Mouse (Mus musculus) CH12.LX (cell line): ENCODE measurements around the gene Slc43a1. TPM values are rescaled to one million over a fixed set of nuclear protein-coding genes. Genes with fewer than 3 reads are reported as not detected.
"Not testable (repeated sequence)": the region's sequence is repeated elsewhere in the genome, so short reads cannot be mapped to it uniquely, and the experiment has no call there.

Experiments
- DNase-seq: peaks from one replicate; pipeline ENCODE4 v3.0.0-alpha.2; 2013; ENCODE audit errors: extremely low read depth
- H3K27ac ChIP-seq: 2 replicates; pipeline ENCODE4 v1.5.1; 2012; ENCODE audit warnings: low read depth, mild to moderate bottlenecking, control low read depth, moderate library complexity; ENCODE audit not compliant: insufficient read depth
- H3K27me3 ChIP-seq: replicated peaks from 2 replicates; pipeline ENCODE3; 2012; ENCODE audit warnings: inconsistent platforms
- H3K36me3 ChIP-seq, 2 experiments: replicated peaks in 1 of 2; 2 replicates each; pipeline versions ENCODE3 to v1.6.1; 2012; ENCODE audit warnings: inconsistent platforms in 1 of 2, low read length in 1 of 2, mild to moderate bottlenecking in 1 of 2, mixed read lengths in 1 of 2, moderate library complexity in 1 of 2; ENCODE audit not compliant: control insufficient read depth in 1 of 2, insufficient read depth in 1 of 2
- H3K4me1 ChIP-seq, 2 experiments: 2 replicates each; pipeline ENCODE4 v1.6.1; 2012; ENCODE audit warnings: inconsistent platforms in 1 of 2, moderate library complexity in 1 of 2; ENCODE audit not compliant: insufficient read depth in 2 of 2, control insufficient read depth in 1 of 2
- H3K4me2 ChIP-seq: 2 replicates; pipeline ENCODE4 v1.6.1; 2012; ENCODE audit warnings: low read depth, mild to moderate bottlenecking, control low read depth; ENCODE audit not compliant: poor library complexity, insufficient read depth, severe bottlenecking
- H3K4me3 ChIP-seq, 3 experiments: fragments of 150-350 bp in 1 of 3; sonication (generic) in 1 of 3; replicated peaks in 1 of 3; 2 replicates each; pipeline versions ENCODE3 to v1.5.1; 2011 to 2012; ENCODE audit warnings: low read depth in 2 of 3, low read length in 2 of 3, mild to moderate bottlenecking in 2 of 3, moderate library complexity in 2 of 3, control low read depth in 1 of 3, improper control_type of control experiment in 1 of 3, inconsistent platforms in 1 of 3, mixed read lengths in 1 of 3; ENCODE audit not compliant: poor library complexity in 1 of 3
- H3K79me2 ChIP-seq: replicated peaks from 2 replicates; pipeline ENCODE4 v1.6.1; 2012; ENCODE audit warnings: mild to moderate bottlenecking, moderate library complexity; ENCODE audit not compliant: control insufficient read depth, poor library complexity, insufficient read depth, severe bottlenecking; ENCODE audit errors: extremely low read depth
- H3K9ac ChIP-seq: 2 replicates; pipeline ENCODE4 v1.6.1; 2012; ENCODE audit warnings: low read depth, mild to moderate bottlenecking, control low read depth, moderate library complexity; ENCODE audit not compliant: insufficient read depth
- H3K9me3 ChIP-seq: replicated peaks from 2 replicates; pipeline ENCODE3; 2012; ENCODE audit warnings: low read length, inconsistent platforms, mixed read lengths
- BHLHE40 ChIP-seq: IDR thresholded peaks from 2 replicates; pipeline ENCODE4 v1.6.1; 2011; ENCODE audit warnings: mild to moderate bottlenecking, low read depth, low read length, improper control_type of control experiment
- EP300 ChIP-seq: IDR thresholded peaks from 2 replicates; pipeline ENCODE4 v1.6.1; 2011; ENCODE audit warnings: low read length, improper control_type of control experiment
- NELFE ChIP-seq: IDR thresholded peaks from 2 replicates; pipeline ENCODE4 v1.6.1; 2011; ENCODE audit warnings: low read depth, low read length, improper control_type of control experiment
- POLR2A ChIP-seq: IDR thresholded peaks from 2 replicates; pipeline ENCODE4 v1.6.1; 2011; ENCODE audit warnings: low read depth, mild to moderate bottlenecking, improper control_type of control experiment, low read length
- POLR2AphosphoS2 ChIP-seq: IDR thresholded peaks from 2 replicates; pipeline ENCODE4 v1.6.1; 2011; ENCODE audit warnings: low read depth, low read length, improper control_type of control experiment
- TCF12 ChIP-seq: IDR thresholded peaks from 2 replicates; pipeline ENCODE4 v1.6.1; 2014; ENCODE audit warnings: low read depth, mild to moderate bottlenecking, inconsistent platforms, low read length, improper control_type of control experiment
- UBTF ChIP-seq: IDR thresholded peaks from 2 replicates; pipeline ENCODE4 v1.6.1; 2012; ENCODE audit warnings: low read depth, mild to moderate bottlenecking, inconsistent platforms, low read length, improper control_type of control experiment, moderate library complexity
- ZNF384 ChIP-seq: IDR thresholded peaks from 2 replicates; pipeline ENCODE4 v1.6.1; 2012; ENCODE audit warnings: low read depth, low read length, improper control_type of control experiment, inconsistent platforms
- dilution Hi-C: fragments of 300-500 bp; cut with MboI; formaldehyde crosslinking; loops from 2 replicates; pipeline ENCODE4 v1.14.3; 2020; ENCODE audit warnings: low sequenced_read_pairs; ENCODE audit not compliant: extremely low pct_unique_long_range_greater_than_20kb, extremely low pct_ligation_motif_present
- in situ Hi-C: fragments of 300-500 bp; cut with MboI; formaldehyde crosslinking; loops from 3 replicates; pipeline ENCODE4 v1.14.3; 2019; ENCODE audit warnings: low sequenced_read_pairs, low pct_ligation_motif_present, low pct_unique_long_range_greater_than_20kb, mixed read lengths
- polyA plus RNA-seq: library from polyadenylated mRNA; unstranded; fragments of >175 nt; gene quantifications from 2 replicates; pipeline ENCODE4 v1.2.1, GENCODE M21; 2012; ENCODE audit warnings: low read depth; ENCODE audit not compliant: insufficient read length
- total RNA-seq, 2 experiments: library from RNA; depleted of rRNA; stranded (reverse); fragments of 300-350 nt in 1 of 2; fragments of >200 nt in 1 of 2; gene quantifications; 2 replicates each; pipeline ENCODE4 v1.2.3; 2012 to 2014

Gene Slc43a1
- total and polyA plus RNA-seq, 3 experiments: 0.19 to 5.0 (median 0.30) TPM

DNA sequence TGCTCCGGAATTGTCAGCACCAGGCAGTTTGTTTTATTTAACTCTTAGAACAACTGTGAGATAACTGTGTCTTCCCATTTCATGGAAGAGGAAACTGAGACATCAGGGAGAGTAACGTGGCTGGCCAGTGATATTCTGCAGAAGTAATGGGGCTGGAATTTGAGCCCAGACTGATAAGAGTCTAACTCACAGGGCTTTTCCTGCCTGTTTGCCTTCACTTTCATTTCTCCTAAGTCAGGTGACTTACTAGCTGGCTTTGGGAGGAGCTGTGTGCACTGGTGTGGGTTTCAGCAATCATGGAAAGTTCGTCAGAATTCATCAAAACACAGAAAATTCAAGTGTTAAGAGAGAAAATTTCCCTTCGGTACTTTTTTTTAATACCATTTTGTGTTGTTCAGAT lies 38.3 kb upstream of the Slc43a1 start:
- peaks cover 0 to 3% of the 10 kb centered on the region in 2 experiments for H3K36me3 ChIP-seq
- H3K9ac ChIP-seq: no peak overlapping the region
- in situ Hi-C loops (no loop called here), dilution Hi-C loops (no loop called here)
- H3K27ac ChIP-seq: no peak overlapping the region
- H3K4me1 ChIP-seq: peaks cover 0 to 18% of the 10 kb centered on the region in 2 experiments; a peak in 2 of 4 replicates
- peaks cover 4% of the 10 kb centered on the region for H3K9me3 ChIP-seq
- H3K79me2 ChIP-seq: no peaks in the 10 kb centered on the region
- H3K4me2 ChIP-seq: no peak overlapping the region
- no peaks in the 10 kb centered on the region for H3K27me3 ChIP-seq
- TF ChIP-seq BHLHE40 (0 out of 2 replicates have a peak, but pooled peaks have one; percentile 9), EP300 (no peak)
- TF ChIP-seq, all 38 proteins: peak for 1
- H3K4me3 ChIP-seq: no peak overlapping the region
- DNase-seq: no peak

DNA sequence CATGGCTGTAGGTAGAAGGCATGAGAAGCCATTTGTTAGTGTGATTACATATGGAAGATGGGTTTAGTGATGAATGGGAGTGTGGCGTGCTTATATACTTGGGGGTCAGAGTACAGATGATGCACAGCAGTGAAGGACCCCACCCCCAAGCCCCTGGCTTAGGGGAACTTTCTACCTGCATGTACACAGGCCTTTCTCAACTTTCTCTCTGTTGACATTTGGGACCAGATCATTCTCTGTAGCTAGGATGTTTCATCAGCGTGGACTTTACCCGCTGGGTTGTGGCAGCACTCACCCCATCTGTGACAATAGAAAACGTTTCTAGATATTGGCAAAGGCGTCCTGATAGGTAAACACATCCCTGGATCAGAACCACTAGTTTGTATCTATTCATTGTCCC lies 37.4 kb upstream of the Slc43a1 start:
- H3K4me1 ChIP-seq: peaks cover 0 to 18% of the 10 kb centered on the region in 2 experiments; a peak in 2 of 4 replicates
- H3K79me2 ChIP-seq, H3K27ac ChIP-seq, DNase-seq, H3K4me2 ChIP-seq, H3K9me3 ChIP-seq, H3K4me3 ChIP-seq, H3K36me3 ChIP-seq, in situ Hi-C loops, H3K27me3 ChIP-seq, H3K9ac ChIP-seq, dilution Hi-C loops: not testable (repeated sequence)

DNA sequence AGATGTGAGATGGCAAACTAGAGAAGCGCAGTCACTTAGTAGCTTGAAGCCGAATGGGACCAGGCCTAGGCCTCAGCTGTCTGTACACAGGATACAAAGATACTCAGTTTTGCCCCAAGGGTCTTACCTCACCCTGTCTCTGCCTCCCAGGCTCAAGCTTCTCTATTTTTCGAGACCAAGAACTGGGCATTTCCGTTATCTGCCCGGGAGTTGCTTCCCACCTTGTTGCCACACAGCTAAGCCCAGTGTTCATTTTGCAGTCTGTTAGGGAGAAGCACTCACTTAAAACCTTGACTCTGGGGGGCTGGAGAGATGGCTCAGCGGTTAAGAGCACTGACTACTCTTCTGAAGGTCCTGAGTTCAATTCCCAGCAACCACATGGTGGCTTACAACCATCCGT lies 34.7 kb upstream of the Slc43a1 start:
- Histone ChIP-seq H3K36me3 (peaks cover 0 to 3% of the 10 kb centered on the region in 2 experiments), H3K79me2 (no peaks in the 10 kb centered on the region), H3K4me3 (no peak overlapping the region), H3K9me3 (no peaks in the 10 kb centered on the region), H3K4me1 (peaks cover 0 to 8% of the 10 kb centered on the region in 2 experiments; a peak in 2 of 4 replicates), H3K4me2 (no peak overlapping the region), H3K27ac (no peak overlapping the region), H3K27me3 (no peaks in the 10 kb centered on the region), H3K9ac (no peak overlapping the region)
- no peak for DNase-seq
- in situ Hi-C loops: no loop called here
- dilution Hi-C loops: no loop called here
- TF ChIP-seq TCF12 (no peak), POLR2AphosphoS2 (no peak), NELFE (no peak), UBTF (no peak), POLR2A (no peak), ZNF384 (no peak)
